Mouse (Mus musculus) brain, embryonic 18.5 days (tissue): ENCODE results near the gene Atf6b.

Experiments
- DNase-seq: peaks from one replicate; pipeline ENCODE4 v3.0.0-alpha.2; 2012; ENCODE audit warnings: low read depth, low spot score

Atf6b gene

DNA sequence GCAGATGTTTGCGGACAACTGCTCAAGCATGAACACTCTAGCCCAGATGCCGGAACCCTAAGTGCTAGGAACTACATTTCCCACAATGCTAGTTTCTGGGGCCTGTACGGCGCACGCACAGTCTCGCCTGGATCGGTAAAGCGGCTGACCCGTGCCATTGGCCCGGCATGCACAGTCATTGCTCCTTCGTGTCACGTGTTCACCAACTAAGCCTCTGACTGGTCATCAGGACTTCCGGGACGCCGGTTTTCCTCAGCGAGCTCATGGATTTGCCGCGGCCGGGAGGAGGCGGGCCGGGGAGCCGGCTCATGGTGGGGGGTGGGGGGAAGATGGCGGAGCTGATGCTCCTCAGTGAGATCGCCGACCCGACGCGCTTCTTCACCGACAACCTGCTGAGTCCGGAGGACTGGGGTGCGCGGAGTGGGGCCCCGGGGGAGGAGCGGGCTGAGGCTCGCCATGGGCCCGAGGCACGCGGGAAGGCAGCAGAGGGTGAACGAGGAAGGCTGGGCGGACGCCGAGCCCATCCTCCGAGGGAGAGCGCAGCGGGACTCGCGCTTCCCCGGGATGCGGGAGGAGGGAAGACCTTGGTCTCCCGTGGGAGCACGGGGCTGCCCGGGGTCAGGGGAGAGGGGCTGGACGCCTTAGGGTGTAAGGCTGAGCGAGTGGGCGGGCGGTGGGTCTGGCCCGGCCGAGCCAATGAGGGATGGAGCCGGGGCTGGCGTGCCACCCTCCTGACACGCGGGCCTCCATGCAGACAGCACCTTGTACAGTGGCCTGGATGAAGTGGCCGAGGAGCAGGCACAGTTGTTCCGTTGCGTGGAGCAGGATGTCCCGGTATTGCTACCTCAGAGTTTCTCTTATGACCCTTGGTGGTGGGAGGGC, at the start of gene Atf6b:
Atf6b (plus strand) TSS at position 241 of the 882 bp plus-strand sequence.
- peak; percentile 97 for DNase-seq

DNA sequence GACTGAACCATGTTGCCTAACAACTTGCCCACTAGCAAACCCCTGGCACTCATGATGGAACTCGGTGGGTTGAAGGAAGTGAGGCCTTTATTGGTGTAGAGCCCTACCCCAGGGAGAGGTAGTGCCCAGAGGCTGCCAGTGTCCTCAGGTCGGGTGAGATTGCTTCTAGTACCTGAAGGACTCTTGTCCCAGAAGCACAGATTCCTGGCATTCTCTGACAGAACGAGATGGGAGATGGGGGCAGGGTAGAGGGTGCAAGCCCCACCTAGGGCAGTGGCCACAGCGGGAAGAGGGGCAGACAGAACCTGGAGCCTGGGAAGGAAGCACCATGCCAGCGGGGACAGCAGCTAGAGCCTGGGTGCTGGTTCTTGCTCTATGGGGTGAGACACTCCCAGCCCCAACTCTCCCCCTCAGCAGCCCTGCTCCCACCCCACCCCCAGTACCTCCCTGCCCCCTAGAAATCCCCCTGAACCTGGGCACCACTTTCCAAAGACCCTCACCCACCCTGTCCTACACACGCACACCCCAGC, 49.3 kb upstream of the Atf6b start, which contains the start of gene Ager:
Ager (plus strand) TSS at position 297 of the 530 bp plus-strand sequence.
- no peak for DNase-seq

DNA sequence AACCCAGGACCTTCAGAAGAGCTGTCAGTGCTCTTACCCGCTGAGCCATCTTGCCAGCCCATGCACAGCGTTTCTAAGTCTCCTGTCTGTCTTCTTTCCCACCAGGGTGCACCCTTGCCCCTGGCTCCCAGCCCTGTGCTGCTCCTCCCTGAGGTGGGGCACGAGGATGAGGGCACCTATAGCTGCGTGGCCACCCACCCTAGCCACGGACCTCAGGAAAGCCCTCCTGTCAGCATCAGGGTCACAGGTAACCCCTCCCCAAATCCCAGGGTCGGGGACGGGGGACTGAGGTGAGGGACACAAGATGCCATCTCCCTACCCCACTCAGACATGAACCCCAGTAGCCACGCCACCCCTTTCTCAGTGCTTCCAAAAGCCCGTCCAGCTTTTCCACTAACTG, 47.1 kb upstream of the Atf6b start:
- DNase-seq, result no peak

DNA sequence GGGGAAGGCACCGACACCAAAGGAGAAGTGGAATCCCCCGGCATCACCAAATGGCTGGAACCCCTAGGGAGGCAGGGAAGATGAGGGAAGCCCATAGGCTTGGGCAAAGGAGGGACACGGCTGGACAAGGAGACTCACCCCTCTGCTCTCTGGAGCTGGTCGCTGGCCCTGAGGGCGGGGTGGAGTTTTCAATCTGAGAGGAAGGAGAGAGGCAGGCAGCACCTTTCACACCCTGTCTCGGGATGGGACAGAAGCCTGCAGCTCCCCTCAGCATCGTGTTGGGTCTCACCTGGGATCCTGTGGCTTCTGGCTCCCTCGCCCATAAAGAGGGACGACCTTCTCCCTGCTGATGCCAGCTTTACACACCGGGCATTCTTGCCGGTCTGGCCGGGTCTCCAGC, 45.1 kb upstream of the Atf6b start:
- DNase-seq, result no peak

DNA sequence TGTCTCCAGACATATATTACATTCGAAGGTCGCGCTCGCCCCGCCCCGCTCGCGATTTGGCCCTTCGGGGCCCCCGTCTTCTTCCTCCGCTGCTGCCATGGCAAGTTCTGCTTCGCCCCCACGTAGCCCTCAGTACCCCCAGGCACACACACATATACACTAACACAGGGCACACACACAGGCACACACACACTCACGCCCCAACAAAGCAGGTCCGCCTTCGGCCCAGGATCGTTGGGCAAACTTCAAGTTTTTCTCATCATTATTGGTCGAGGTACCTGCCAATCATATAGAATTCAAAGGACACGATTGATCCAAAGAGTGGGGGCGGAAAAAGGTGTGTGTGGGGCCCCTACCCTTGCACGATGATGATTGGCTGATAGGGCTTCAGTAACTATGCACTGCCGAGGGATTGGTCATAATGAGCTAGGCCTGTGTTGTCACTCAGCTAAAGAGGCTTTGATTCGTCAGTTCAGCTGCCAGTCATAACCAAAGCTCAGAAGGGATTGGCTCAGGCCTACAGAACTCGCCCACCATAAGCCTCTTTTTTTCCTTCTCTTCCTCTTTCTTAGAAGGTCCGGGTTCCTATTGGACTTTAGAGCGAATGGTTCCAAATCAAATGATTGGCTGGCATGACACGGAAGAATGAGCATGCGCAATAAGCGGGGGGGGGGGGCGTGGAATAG, 43.4 kb upstream of the Atf6b start, which contains the start of gene Rnf5:
Rnf5 (minus strand) TSS at position 316 of the 686 bp plus-strand sequence.
- peak; percentile 100 for DNase-seq

DNA sequence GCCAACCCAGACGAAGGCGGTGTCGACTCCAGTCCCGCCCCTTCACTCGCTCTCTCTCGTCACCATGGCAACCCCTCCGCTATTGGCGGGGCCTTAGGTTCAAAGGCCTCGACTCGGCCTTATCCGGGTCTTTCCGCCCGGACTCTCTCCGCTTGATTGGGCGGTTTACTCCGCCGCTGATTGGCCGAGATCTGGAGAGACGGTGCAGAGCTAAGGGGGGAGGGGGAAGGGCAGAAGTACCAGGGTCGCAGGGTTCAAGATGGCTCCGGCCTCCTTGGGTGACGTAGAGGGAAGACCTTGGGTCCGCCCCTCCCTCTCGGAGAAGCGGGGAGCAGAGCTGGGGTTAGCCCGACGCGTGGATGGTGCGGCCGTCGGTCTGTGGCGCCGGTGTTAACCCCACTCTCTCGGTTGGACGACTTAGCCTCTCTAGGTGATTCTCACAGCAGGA, 42.9 kb upstream of the Atf6b start, which contains the start of gene Agpat1:
Agpat1 (plus strand) TSS at position 202 of the 448 bp plus-strand sequence.
- DNase-seq, result no peak

DNA sequence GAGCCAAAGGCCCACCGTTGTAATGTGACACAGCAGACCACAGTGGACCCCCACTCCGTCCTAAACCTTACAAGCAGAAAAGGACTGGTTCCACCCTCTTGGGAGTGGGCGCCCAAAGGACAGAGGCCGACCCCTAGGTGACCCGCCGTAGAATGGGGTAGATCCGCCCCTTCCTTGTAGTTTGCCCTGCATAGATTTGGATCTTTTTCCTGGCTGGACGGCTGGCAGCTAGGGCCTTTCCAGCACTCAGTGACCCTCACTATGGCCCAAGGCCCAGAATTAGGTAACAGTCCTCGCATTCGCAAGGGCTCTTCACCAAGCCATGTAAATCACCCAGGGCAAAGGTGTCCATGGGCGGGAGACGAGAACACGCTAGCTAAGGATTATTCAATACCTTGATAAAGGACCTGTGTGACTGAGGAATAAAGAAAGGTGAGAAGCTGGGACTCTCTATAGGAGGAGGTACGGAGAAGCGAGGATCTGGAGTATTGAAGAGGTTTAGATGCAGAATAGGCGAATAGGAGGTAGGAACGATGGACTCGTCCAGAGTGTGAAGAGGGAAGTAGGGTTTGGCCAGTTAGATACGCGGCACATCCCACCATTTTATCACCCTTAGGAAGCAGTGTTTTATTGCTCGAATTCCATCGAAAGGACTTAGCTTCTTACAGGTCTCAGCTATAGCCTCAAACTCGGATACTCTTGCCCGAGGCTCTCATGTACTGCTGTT, 42.3 kb upstream of the Atf6b start:
- DNase-seq, result no peak

DNA sequence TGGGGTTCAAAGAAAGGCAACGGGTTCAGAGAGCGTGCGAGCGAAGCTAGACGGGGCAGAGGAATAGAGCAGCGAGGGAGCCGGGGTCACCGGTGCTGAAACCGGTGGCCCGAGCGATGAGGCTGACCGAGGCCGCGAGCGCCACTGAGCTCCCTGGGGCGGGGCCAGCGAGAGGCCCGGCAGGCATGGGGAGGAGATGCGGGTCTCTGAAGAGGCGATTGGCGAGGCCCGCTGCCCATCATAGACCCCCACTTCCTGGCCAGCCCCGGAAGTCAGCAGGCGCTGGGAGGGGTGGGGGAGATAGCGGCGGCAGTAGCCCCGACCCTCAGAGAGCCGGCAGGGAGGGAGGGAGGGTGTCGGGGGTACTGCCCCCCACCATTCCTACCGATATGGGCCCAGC, 41.3 kb upstream of the Atf6b start:
- peak; percentile 92 for DNase-seq

DNA sequence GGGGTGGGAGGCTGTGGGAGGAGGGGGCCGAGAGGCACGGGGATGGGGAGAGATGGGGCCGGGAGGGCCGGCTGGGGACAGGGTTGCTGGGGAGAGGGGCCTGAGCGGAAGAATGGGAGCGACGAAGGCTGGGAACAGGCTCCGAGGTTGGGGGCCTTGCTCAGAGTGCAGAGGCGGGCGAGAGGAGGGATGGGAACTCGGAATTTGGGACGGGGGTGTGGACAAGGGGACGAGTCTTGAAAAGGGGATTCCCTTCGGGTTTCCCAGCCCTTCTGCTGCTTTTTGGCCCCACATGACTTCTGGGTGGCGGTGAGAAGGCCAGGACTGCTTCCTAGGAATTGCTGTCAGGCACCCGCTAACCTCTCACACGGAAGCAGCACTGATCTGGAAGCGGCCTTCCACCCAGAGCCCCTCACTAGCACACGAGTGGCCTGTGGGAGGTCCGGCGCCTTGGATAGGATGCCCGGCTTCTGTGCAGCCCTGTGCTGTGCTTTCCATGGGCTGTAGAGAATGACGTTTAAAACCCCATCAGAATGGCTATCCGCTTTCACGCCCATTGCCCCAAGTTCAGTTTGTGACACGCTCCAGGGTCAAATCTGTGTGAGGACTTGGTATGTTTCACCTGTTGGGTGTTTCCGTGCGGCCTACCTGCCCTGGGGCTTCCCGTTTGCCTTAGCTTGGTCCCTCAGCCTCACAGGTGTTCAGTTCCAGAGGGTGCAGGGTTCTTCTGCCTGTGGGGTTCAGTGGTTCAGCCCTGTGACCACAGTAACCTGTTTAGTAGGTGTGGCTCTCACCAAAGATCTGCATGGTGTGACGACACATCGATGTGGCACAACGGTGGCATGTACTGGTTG, 40.5 kb upstream of the Atf6b start:
- DNase-seq, result no peak

DNA sequence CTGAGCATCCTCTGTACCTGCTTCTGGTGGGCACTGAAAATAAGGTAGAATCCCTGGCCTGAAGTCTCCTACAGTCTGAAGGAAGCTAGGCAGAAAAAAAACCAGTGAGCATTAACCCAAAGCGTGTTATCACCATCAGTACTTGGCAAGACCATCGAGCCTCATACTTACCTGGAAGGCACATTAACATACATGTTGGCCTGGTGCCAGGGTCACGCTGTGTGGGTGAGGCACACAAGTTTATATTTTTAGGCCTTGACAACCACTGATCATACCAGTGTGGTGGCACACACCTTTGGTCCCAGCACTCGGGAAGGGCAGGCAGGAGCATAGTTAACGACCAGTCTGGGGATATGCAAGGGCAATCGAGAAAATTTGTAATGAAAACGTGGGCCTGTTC, 38.9 kb upstream of the Atf6b start:
- no peak for DNase-seq

DNA sequence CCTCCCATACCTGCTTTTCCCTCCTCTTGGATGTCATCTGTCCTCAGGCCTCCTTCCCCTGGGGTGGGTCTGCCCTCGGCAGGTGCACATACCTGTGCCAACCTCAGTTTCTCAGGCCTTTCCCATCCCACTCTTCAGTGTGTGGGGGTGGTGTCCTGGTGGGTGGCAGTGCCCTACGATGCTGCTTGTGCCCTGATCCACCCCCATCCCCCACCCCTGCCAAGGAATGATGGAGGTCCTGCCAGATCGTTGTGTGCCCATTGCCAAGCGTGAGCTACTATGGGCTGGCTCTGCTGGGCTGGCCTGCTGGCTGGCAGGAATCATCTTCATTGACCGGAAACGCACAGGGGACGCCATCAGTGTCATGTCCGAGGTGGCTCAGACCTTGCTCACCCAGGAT, 35.9 kb upstream of the Atf6b start:
- no peak for DNase-seq

DNA sequence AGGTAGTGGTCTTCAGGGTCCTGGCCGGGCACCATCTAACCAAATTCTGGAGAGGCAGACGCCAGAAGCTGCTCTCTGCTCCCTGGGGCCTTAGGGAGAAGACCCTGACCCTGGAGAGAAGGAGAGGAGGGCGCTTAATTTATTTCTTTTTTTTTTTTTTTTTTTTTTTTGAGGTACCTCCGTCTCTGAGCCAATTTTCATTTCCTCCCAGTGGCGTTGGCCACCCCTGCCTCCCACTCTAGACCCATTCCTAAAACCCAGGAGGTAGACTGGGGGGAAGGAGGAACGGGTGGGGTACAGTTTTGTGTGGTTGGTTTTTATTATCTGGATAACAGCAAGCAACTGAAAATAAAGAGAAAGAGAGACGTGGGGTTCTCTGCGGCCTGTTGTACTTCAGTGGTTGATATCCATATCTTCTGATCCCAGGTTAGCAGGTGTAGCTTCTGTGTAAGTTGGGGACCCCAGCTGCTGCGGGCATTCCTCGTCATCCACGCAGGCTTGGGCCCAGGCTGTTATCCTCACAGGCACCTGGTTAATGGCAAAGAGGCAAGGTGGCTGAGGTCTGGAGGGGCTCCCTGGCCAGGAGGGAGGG, 33.8 kb upstream of the Atf6b start:
- DNase-seq, result no peak

DNA sequence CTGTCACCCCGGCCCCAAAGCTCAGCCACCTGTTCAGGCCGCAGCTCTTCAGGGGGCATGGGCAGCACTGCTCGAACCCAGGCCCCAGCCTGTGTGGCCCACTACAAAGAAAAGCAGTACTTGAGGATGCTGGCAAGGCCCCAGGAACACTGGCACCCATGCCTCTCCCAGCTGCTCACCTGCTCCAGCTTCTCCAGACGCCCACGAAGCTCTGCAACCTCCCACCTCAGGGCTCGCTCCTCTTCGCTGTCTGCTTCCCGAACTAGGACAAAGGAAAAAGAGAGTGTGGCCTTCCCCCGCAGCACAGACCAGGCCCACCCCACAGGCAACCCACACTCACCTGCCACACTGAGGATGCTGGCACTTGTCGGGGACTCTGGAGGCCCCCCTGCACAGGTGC, 33.1 kb upstream of the Atf6b start:
- DNase-seq, result no peak

DNA sequence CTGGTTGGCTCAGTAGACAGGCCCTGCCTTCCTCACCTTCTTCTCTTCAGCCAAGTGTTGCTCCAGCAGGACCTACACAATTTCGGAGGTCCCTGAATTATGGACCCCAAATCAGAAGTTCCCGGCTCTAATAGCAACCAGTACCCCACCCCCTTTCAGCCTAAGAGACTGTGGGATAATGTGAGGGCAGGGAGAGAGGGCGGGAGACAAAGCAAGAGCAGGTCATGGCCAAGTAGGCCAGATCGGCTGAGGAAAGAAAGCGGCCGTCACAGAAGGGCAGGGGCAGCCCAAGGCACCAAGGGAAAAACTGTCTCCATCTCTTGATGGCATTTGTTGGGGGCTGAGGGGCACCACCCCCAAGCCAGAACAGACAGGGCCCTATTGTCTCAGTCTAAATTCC, 31.1 kb upstream of the Atf6b start, which contains the start of gene Egfl8:
Egfl8 (minus strand) TSS at position 101 of the 400 bp plus-strand sequence.
- no peak for DNase-seq

DNA sequence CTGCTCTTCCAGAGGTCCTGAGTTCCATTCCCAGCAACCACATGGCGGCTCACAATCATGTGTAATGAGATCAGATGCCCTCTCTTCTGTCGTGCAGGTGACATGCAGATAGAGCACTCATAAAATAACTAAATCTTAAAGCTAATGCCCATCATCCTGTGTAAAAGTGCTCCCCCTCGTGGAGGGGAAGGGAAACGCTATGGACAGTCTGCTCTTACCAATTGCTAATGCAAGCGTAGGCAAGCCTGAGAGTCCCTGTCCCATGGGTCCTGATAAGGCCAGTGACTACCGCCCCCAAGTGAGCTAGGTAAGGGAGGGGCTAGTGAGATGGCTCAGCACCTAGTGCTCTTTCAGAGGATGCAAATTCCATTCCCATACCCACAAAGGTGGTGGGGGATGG, 27.9 kb upstream of the Atf6b start:
- DNase-seq, result no peak

DNA sequence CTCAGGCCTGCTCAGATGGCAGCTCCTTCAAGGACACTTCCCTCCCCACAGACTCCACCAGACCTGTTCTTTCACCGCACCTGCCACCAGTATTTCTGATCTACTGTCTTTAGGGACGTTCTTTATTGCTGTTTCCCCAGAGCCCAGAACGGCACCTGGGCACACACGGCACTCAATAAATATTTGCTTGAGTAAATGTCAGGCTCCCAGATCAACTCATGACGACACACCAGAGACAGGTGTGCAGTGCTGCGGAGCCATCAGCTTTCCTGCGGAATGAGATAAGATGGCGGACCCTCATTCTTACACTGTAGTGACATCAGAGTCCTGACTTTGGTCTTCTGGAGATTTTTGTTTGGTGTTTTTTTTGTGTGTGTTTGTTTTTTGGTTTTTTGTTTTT, 25.9 kb upstream of the Atf6b start:
- no peak for DNase-seq

DNA sequence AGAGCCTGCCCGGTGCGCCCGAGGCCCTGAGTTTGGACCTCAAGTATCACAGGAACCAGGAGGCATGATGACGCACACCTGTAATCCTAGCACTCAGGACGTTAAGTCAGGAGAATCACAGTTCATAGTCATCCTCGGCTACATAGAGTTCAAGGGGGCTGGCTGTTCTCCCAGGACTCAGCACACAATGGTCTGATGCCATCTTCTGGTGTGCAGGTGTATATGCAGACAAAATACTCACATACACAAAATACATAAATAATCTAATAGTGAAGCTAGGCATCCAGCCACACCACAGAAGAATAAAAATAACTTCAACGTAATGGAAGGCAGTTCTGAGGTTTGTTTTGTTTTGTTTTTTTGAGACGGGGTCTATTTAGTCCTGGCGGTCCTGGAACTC, 23.8 kb upstream of the Atf6b start:
- no peak for DNase-seq

DNA sequence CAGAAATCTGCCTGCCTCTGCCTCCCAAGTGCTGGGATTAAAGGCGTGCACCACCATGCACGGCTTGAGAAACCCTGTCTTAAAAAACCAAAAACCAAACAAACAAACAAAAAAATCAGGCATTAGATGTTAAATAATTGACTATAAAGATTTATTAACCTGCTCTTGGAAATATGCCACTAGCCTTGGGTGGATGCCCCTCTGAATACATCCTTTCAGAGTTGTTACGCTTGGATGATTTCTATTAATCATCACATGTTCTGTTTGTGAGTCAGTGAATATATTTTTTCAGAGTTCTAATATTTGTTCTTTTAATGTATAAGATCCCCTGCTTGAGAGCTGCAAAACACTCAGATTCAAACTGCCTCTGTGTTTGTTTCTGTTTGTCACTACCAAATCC, 22.0 kb upstream of the Atf6b start:
- no peak for DNase-seq

DNA sequence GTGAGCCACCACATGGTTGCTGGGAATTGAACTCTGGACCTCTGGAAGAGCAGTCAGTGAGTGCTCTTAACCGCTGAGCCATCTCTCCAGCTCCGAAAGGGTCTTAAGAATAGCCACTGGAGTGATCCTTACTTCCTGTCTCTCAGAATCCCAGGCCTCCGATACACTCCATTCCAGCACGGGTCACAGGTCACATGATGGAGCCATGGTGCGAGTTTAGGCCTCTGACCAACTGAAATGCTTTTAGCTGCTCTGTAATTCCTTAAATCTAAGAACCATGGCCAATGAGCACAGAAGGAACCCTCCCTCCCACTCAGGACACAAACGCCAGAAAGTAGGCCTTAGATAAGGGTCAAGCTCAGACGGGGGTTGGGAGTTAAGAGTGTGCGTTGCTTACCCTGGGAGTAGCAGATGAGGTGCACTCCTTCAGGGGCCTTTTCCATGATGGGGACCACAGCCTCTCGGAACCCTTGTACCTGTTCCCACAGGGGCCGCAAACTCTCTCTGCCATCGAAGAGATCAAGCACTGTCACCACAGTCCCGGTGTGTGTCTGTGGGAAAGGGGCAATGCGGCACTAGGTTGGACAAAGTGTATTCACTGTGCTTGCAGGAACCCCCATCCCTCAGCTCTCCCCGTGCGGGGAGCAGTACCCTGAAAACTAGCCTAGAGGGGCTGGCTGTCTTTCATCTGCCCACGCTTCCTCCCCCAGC, 20.7 kb upstream of the Atf6b start:
- no peak for DNase-seq

DNA sequence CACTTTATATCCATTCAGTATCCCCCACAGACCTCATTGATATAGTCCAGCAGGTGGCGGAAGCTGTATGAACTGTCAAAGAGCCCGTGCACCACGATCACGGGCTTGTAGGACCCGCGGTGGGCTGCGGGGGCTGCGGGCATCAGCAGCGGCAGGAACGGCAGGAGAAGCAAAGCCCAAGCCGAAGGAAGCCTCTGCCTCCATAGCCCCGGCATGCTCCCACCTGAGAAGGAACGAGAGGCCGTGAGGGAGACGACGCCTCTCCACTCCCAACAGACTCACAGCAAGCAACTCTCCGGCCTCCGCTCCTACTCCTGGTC, 20.2 kb upstream of the Atf6b start:
- no peak for DNase-seq
